Mouse (Mus musculus) cerebellum, adult 9-10 months (tissue): ENCODE results near the gene Tmem186.
A peak's percentile ranks its signal among the peaks of the same experiment; 100 is the strongest.

Source experiments
- DNase-seq: peaks from one replicate; pipeline ENCODE4 v3.0.0; 2022

Tmem186 gene

GRCm38 (mm10) chr16:8637217-8638051, at the start of gene Tmem186, which contains the start of gene Pmm2:
TSS of gene Tmem186 (minus strand) at chr16:8637712.
TSS of gene Pmm2 (plus strand) at chr16:8637674.
- DNase-seq = peak; percentile 92

GRCm38 (mm10) chr16:8686871-8687535, 49.5 kb upstream of the Tmem186 start:
- peak; percentile 39 for DNase-seq

- DNase-seq = peak; percentile 84
Observed at GRCm38 (mm10) chr16:8686121-8686870, 48.8 kb upstream of the Tmem186 start.

GRCm38 (mm10) chr16:8685087-8685486, 47.6 kb upstream of the Tmem186 start:
- peak; percentile 81 for DNase-seq

- no peak for DNase-seq
Observed at GRCm38 (mm10) chr16:8680470-8680869, 43.0 kb upstream of the Tmem186 start, which contains the start of gene Gm5767. TSS of gene Gm5767 (plus strand) at chr16:8680770.

GRCm38 (mm10) chr16:8679780-8680179, 42.3 kb upstream of the Tmem186 start:
- no peak for DNase-seq

- no peak for DNase-seq
Observed at GRCm38 (mm10) chr16:8678676-8679075, 41.2 kb upstream of the Tmem186 start.

- DNase-seq = no peak
Observed at GRCm38 (mm10) chr16:8678035-8678434, 40.5 kb upstream of the Tmem186 start.

- peak; percentile 56 for DNase-seq
Observed at GRCm38 (mm10) chr16:8676800-8677199, 39.3 kb upstream of the Tmem186 start.

GRCm38 (mm10) chr16:8676228-8676627, 38.7 kb upstream of the Tmem186 start:
- no peak for DNase-seq

- DNase-seq = no peak
Observed at GRCm38 (mm10) chr16:8675559-8675958, 38.0 kb upstream of the Tmem186 start.

- no peak for DNase-seq
Observed at GRCm38 (mm10) chr16:8674165-8674564, 36.7 kb upstream of the Tmem186 start.

- DNase-seq = no peak
Observed at GRCm38 (mm10) chr16:8673343-8673742, 35.8 kb upstream of the Tmem186 start.

- no peak for DNase-seq
Observed at GRCm38 (mm10) chr16:8672811-8673210, 35.3 kb upstream of the Tmem186 start.

- DNase-seq = no peak
Observed at GRCm38 (mm10) chr16:8672350-8672687, 34.8 kb upstream of the Tmem186 start.

- peak; percentile 51 for DNase-seq
Observed at GRCm38 (mm10) chr16:8671551-8672349, 34.2 kb upstream of the Tmem186 start, which contains the start of gene Carhsp1. TSS of gene Carhsp1 (minus strand) at chr16:8672155.

- no peak for DNase-seq
Observed at GRCm38 (mm10) chr16:8670041-8671035, 32.8 kb upstream of the Tmem186 start.

- no peak for DNase-seq
Observed at GRCm38 (mm10) chr16:8669432-8669831, 31.9 kb upstream of the Tmem186 start.

GRCm38 (mm10) chr16:8668386-8668785, 30.9 kb upstream of the Tmem186 start:
- DNase-seq = no peak

- DNase-seq = no peak
Observed at GRCm38 (mm10) chr16:8667814-8668213, 30.3 kb upstream of the Tmem186 start.

GRCm38 (mm10) chr16:8667261-8667660, 29.7 kb upstream of the Tmem186 start:
- DNase-seq = no peak
